Mouse (Mus musculus): ENCODE measurements around the gene Siva1. TPM values are rescaled to one million over a fixed set of nuclear protein-coding genes. Genes with fewer than 3 reads are reported as not detected.

The Siva1 gene
- total and polyA plus RNA-seq, 2 experiments from 2014 or later = 62.2 to 107 TPM

GRCm38 (mm10) chr12:112630029-112630428 is 14.4 kb upstream of the Siva1 start:
- Histone ChIP-seq H3K4me1 (ENCODE audit: control insufficient read depth, insufficient read depth) (peaks cover 28% of the 10 kb centered on the region), H3K27me3 (ENCODE audit: control insufficient read depth, insufficient read depth, low read length) (no peaks in the 10 kb centered on the region)
- no peak for ATAC-seq (ENCODE audit: insufficient read depth, low read depth)

GRCm38 (mm10) chr12:112630796-112631195 is 13.7 kb upstream of the Siva1 start:
- no peaks in the 10 kb centered on the region for H3K9me3 ChIP-seq (replicated peaks; ENCODE audit: control insufficient read depth, low read length)
- no peaks in the 10 kb centered on the region for H3K27me3 ChIP-seq (ENCODE audit: control insufficient read depth, insufficient read depth, low read length)
- TF ChIP-seq CTCF (IDR thresholded peaks at IDR 0.05; ENCODE audit: low read depth) (no peak), EP300 (IDR thresholded peaks at IDR 0.05; ENCODE audit: low read depth) (no peak)
- H3K4me2 ChIP-seq (ENCODE audit: low read depth, low read length) = no peak overlapping the region
- no peak overlapping the region for H3K4me3 ChIP-seq (ENCODE audit: low read depth, low read length)
- ATAC-seq (ENCODE audit: insufficient read depth, low read depth) (no peak), DNase-seq (ENCODE audit: low spot score) (no peak)
- H3K4me1 ChIP-seq (ENCODE audit: control insufficient read depth, insufficient read depth) = peaks cover 27% of the 10 kb centered on the region
- no peak overlapping the region for H3K9ac ChIP-seq (replicated peaks; ENCODE audit: low read depth, low read length)
- H3K27ac ChIP-seq (ENCODE audit: low read depth) = no peak overlapping the region
- WGBS = 78% methylated on average over 5 of the region's 5 CpGs
- 0 out of 2 replicates have a peak, but pooled peaks cover 21% of the 10 kb centered on the region for H3K36me3 ChIP-seq (replicated peaks; ENCODE audit: control insufficient read depth, insufficient read depth, low read length)

More at GRCm38 (mm10) chr12:112630029-112630428, 14.4 kb upstream of the Siva1 start:
- Histone ChIP-seq H3K9me3 (replicated peaks; ENCODE audit: control insufficient read depth, low read length) (no peaks in the 10 kb centered on the region), H3K4me2 (ENCODE audit: low read depth, low read length) (no peak overlapping the region), H3K4me3 (ENCODE audit: low read depth, low read length) (no peak overlapping the region), H3K9ac (replicated peaks; ENCODE audit: low read depth, low read length) (no peak overlapping the region), H3K36me3 (replicated peaks; ENCODE audit: control insufficient read depth, insufficient read depth, low read length) (0 out of 2 replicates have a peak, but pooled peaks cover 18% of the 10 kb centered on the region), H3K27ac (ENCODE audit: low read depth) (no peak overlapping the region)
- no peak for TF ChIP-seq EP300 (IDR thresholded peaks at IDR 0.05; ENCODE audit: low read depth)
- TF ChIP-seq CTCF (IDR thresholded peaks at IDR 0.05; ENCODE audit: low read depth) = no peak
- 95% methylated on average over 12 of the region's 12 CpGs for WGBS
- DNase-seq (ENCODE audit: low spot score) = no peak

- TF ChIP-seq EP300 (IDR thresholded peaks at IDR 0.05; ENCODE audit: low read depth) = no peak
- TF ChIP-seq CTCF (IDR thresholded peaks at IDR 0.05; ENCODE audit: low read depth) = no peak
- 33% methylated on average over 1 of the region's 1 CpGs for WGBS
- peaks cover 20% of the 10 kb centered on the region for H3K4me1 ChIP-seq (ENCODE audit: control insufficient read depth, insufficient read depth)
These were observed 13.0 kb upstream of the Siva1 start for GRCm38 (mm10) chr12:112631472-112631871.

GRCm38 (mm10) chr12:112632084-112632777 is 12.2 kb upstream of the Siva1 start:
- ATAC-seq (ENCODE audit: insufficient read depth, low read depth) (no peak), DNase-seq (ENCODE audit: low spot score) (no peak)
- H3K27ac ChIP-seq (ENCODE audit: low read depth) = no peak overlapping the region
- TF ChIP-seq EP300 (IDR thresholded peaks at IDR 0.05; ENCODE audit: low read depth) = no peak
- no peak for TF ChIP-seq CTCF (IDR thresholded peaks at IDR 0.05; ENCODE audit: low read depth)
- H3K4me1 ChIP-seq (ENCODE audit: control insufficient read depth, insufficient read depth) = peaks cover 15% of the 10 kb centered on the region
- no peak overlapping the region for H3K4me3 ChIP-seq (ENCODE audit: low read depth, low read length)
- H3K9me3 ChIP-seq (replicated peaks; ENCODE audit: control insufficient read depth, low read length) = no peaks in the 10 kb centered on the region
- H3K4me2 ChIP-seq (ENCODE audit: low read depth, low read length) = no peak overlapping the region
- H3K9ac ChIP-seq (replicated peaks; ENCODE audit: low read depth, low read length) = no peak overlapping the region
- peaks cover 21% of the 10 kb centered on the region; the same call in 1 of the 2 replicates for H3K36me3 ChIP-seq (replicated peaks; ENCODE audit: control insufficient read depth, insufficient read depth, low read length)
- no peaks in the 10 kb centered on the region for H3K27me3 ChIP-seq (ENCODE audit: control insufficient read depth, insufficient read depth, low read length)
- WGBS = 75% methylated on average over 11 of the region's 11 CpGs

More at GRCm38 (mm10) chr12:112631472-112631871, 13.0 kb upstream of the Siva1 start:
- H3K27me3 ChIP-seq (ENCODE audit: control insufficient read depth, insufficient read depth, low read length) = no peaks in the 10 kb centered on the region
- peaks cover 21% of the 10 kb centered on the region; the same call in 1 of the 2 replicates for H3K36me3 ChIP-seq (replicated peaks; ENCODE audit: control insufficient read depth, insufficient read depth, low read length)
- H3K9ac ChIP-seq (replicated peaks; ENCODE audit: low read depth, low read length) = no peak overlapping the region
- H3K9me3 ChIP-seq (replicated peaks; ENCODE audit: control insufficient read depth, low read length) = no peaks in the 10 kb centered on the region
- H3K4me3 ChIP-seq (ENCODE audit: low read depth, low read length) = no peak overlapping the region
- H3K4me2 ChIP-seq (ENCODE audit: low read depth, low read length) = no peak overlapping the region
- H3K27ac ChIP-seq (ENCODE audit: low read depth) = no peak overlapping the region
- ATAC-seq (ENCODE audit: insufficient read depth, low read depth) (no peak), DNase-seq (ENCODE audit: low spot score) (no peak)

- Histone ChIP-seq H3K27ac (ENCODE audit: low read depth) (no peak overlapping the region), H3K4me1 (ENCODE audit: control insufficient read depth, insufficient read depth) (peaks cover 15% of the 10 kb centered on the region)
- 75% methylated on average over 5 of the region's 5 CpGs for WGBS
These were observed 11.6 kb upstream of the Siva1 start for GRCm38 (mm10) chr12:112632907-112633306.

More at GRCm38 (mm10) chr12:112632907-112633306, 11.6 kb upstream of the Siva1 start:
- no peak overlapping the region for H3K4me2 ChIP-seq (ENCODE audit: low read depth, low read length)
- DNase-seq (ENCODE audit: low spot score) (no peak), ATAC-seq (ENCODE audit: insufficient read depth, low read depth) (no peak)
- peaks cover 21% of the 10 kb centered on the region for H3K36me3 ChIP-seq (replicated peaks; ENCODE audit: control insufficient read depth, insufficient read depth, low read length)
- H3K27me3 ChIP-seq (ENCODE audit: control insufficient read depth, insufficient read depth, low read length) = no peaks in the 10 kb centered on the region
- H3K9ac ChIP-seq (replicated peaks; ENCODE audit: low read depth, low read length) = no peak overlapping the region
- H3K4me3 ChIP-seq (ENCODE audit: low read depth, low read length) = no peak overlapping the region
- TF ChIP-seq EP300 (IDR thresholded peaks at IDR 0.05; ENCODE audit: low read depth) (no peak), CTCF (IDR thresholded peaks at IDR 0.05; ENCODE audit: low read depth) (no peak)
- no peaks in the 10 kb centered on the region for H3K9me3 ChIP-seq (replicated peaks; ENCODE audit: control insufficient read depth, low read length)

Measured in heart, postnatal 0 days (tissue).